Mouse (Mus musculus): ENCODE measurements at regions not wholly inside any gene's neighbourhood (a gene's known extent, or its start where the extent isn't known, plus 50 kb on each side); places are given as distances from the start of the nearest gene placed in this dataset.

DNA sequence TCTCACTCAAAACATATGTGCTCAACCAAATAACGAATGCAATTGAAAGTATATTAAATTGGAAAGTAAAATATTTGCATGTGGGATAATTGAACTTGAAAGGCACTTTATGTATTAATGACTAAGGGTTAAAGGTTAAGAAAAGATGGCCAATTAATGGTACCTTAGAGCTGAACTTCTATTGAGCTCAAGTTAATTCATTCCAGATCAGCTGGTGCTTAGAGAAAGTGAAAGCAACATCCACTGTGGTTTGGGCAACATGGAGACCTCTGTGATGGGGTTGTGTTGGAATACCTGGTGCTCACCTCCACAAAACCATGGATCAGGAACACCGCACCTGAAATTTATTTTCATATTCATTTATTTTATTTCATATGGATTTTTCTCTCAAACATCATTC is 612.5 kb upstream of the Intu start:
- DNase-seq (ENCODE audit: low read depth, low spot score) = no peak

DNA sequence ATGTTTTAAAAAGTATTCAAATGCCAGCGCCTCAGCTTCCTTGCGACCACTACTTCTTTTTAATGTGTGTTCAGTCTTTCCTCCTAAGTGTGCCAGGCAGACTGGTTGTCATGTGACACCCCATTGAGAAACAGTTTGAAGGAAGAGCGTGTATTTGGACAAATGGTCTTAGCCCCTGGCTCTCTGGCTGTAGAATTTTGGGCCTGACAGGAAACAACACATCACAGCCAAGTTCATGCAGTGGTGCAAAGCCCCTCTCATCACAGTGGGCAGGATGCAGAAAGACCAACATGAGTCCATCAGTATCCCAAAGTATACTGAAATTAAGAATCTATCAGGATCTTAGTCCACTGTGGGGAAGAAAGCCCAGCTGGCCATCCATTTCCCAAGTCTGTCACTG is 605.6 kb upstream of the Intu start:
- DNase-seq (ENCODE audit: low read depth, low spot score) = no peak

DNA sequence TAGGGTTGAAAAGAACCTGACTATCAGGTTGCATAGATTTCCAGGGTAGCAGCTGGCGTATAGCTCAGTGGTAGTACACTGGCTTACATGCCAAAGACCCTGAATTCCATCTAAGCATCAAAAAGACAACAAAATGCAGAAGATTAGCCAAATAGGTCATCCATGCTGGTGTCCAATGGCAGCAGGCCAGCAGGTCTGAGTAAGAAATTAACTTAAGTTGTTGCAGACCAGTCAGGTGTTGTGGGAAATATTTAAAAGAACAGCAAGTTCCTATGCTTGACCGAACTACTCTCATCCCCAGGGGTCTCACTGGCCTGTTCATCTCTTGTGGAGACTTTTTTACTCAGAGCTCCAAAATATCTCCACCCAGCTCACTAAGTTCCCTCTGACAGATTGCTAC is 602.7 kb upstream of the Intu start:
- no peak for DNase-seq (ENCODE audit: low read depth, low spot score)

DNA sequence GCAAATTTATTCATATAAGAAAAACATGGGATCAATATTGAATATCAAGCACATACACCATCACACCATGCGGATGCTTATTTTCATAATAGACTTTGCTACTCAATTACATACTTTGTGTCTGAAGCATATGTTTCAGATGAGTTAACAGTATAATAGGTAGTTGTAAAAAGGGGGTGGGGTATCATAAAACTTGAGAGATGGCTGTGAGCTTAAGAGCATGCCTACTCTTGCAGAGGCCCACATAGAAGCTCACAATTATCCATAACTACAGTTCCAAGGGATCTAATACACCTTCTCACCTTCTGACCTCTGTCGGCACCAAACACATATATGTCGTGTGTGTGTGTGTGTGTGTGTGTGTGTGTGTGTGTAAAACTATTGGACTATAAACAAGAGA is 597.7 kb upstream of the Intu start:
- DNase-seq (ENCODE audit: low read depth, low spot score) = no peak

DNA sequence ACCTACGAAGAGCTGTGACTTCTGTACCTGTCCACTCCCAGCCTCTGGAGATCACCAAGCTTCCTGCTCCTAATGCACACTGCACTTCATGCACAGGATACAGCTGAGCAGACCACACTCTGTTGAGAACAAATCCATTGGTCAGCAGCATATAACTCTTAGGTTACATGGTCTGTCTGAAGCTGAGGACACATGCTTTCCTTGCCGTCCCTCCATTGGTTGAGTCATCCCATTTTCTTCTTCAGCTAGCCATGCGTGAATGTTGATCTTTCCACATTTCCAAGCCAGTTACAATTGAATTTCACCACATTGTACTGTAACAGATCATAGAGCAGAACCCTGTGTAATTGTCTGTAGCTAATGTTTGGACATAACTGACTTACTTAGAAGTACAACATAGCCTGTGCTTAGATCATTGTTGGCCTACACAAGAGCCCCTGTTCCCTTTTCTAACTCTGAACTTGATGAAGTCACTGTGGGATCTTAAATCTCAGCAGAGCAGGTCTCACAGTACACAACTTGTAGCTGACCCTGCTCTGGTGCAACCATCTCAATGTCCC is 593.3 kb upstream of the Intu start:
- DNase-seq (ENCODE audit: low read depth, low spot score) = no peak

DNA sequence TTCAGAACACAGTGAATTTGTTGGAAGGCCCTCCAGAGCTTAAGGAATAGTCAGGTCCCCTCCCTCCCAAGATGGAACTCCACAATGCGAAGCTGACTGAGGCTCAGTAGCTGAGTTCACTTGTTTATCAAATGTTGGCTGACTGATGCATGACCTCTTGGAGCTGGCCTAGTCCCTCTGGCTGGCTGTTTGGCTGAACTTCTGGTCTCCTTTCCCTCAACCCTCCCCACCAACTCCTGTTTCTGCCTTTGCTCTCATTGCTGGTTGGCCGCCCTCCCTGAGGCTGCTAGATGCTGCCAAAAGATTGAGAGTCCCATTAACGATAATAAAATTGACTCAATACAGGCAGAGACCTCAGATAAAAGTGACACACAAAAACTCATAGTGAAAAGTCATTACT is 586.5 kb upstream of the Intu start:
- DNase-seq (ENCODE audit: low read depth, low spot score) = no peak

DNA sequence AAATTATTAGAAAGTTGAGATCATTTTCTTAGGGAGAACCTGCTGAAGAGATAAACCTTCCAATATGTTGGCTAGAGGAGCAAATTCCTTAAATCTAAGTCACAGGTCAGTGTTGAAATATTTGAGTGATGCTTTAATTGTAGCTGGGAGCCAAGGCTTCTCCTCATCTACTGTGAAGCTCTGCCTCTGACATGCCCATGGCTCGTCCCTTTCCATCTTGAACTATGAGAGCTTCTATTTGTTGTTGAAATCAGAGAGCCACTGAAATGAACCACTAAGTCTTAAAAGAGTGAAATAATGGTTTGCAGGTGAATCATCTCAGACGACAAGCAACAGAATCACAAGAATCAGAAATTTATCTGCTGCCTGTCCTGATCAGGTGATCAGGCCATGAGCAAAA is 579.0 kb upstream of the Intu start:
- DNase-seq (ENCODE audit: low read depth, low spot score) = peak; percentile 72

DNA sequence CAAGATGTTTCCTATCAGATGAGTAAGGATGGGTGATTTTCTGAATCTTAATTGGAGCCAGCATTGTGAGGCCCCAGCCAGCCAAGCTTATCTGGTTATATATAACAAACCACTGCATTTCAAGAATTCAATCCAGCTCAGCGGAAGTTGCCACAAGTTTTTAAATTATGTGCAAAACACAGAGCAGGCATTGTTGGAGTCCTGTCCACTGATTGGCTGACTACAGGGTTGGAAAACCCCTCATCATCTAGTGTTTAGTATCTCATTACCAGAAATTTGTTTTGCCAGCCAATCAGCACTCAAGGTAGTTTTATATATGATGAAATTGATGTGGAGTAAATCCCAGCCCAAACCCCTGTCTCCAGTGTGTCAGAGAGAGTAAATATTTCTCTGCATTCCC is 578.5 kb upstream of the Intu start:
- peak; percentile 67 for DNase-seq (ENCODE audit: low read depth, low spot score)

DNA sequence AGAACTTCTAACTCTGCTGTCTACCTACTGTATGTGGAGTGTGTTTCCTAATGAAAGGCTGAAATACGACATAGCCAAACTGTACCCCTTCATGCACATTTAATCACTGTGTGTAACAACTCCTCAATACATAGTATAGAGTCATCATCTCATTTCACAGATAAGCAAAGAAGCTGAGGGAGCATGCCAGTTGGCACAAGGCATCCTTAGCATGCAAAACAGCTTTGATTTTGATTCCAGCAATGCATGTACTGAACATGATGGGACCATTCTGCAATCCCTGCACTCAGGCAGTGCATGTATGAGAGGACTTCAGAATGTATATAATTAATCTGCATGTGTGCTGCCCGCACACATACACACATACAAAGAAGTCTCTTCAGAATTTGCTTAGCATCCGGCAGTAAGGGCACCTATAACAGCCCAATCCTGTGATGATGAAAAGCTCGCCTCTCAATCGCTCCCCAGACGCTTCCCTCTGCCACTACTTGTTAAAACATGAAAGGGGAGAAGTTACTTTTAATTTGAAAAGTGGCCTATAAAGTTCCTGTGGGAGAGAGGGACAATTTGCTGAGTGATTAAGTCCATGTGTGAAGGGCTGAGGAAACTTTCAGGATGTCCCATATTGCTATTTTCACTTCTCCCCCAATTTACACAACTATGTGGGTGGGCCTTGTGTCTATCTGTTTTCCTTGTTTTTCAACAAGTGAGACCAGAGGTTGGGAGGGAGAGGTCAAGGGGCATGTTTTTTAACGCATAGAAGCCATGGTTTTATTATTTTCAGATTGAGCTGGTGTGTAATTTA is 569.0 kb upstream of the Intu start:
- no peak for DNase-seq (ENCODE audit: low read depth, low spot score)

DNA sequence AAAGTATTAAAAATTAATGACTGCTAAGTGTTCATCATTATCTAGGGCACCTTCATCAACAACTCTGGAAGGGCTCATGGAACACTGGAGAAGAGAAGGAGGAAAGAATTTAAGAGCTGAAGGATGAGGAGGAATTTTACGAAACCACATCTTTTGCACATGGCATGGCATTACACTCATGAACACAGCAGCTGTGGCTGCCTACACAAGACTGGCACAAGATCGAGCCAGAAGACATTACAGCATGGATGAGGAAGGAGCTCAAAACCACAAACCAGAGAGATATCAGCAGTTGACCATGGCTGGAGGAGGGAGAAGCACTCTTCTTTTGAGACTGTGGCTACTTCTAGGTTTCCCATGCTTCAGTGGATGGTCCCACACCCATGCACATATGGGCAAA is 565.7 kb upstream of the Intu start:
- DNase-seq (ENCODE audit: low read depth, low spot score) = no peak

DNA sequence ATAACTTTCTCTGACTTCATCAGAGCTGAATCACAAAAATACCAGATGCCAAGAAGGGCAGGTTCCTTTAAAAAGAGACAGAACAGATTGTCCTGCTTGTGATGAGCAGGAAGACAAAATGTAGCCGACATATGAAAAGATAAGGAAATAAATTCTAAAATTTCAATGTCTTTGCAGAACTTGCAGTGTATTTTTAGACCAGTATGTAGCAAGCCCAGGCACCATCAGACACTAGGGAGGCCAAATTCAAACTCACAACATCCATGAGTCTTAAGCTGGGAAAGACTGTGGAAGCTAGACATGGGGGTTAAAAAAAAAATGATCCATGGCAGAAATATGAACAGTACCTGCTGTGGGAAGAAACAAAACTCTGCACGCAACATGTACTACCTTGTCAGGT is 564.7 kb upstream of the Intu start:
- DNase-seq (ENCODE audit: low read depth, low spot score) = no peak

DNA sequence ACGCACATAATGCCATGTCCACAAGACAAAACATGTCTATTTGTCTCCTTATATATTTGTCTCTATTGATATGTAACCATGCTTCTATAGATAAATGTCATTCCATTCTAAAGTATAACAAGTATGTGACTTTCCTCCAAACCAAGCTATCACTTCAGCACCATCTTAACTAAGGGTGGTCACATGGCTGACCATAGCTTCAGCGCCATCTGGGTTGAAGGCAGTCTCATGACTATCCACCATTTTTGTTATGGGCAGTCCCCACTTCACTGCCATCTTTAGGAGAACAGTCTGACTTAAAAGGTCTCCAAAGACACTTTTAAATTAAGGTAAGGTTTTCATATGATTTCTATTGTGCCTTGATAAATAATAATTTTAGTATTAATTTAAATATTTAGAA is 554.1 kb upstream of the Intu start:
- no peak for DNase-seq (ENCODE audit: low read depth, low spot score)

DNA sequence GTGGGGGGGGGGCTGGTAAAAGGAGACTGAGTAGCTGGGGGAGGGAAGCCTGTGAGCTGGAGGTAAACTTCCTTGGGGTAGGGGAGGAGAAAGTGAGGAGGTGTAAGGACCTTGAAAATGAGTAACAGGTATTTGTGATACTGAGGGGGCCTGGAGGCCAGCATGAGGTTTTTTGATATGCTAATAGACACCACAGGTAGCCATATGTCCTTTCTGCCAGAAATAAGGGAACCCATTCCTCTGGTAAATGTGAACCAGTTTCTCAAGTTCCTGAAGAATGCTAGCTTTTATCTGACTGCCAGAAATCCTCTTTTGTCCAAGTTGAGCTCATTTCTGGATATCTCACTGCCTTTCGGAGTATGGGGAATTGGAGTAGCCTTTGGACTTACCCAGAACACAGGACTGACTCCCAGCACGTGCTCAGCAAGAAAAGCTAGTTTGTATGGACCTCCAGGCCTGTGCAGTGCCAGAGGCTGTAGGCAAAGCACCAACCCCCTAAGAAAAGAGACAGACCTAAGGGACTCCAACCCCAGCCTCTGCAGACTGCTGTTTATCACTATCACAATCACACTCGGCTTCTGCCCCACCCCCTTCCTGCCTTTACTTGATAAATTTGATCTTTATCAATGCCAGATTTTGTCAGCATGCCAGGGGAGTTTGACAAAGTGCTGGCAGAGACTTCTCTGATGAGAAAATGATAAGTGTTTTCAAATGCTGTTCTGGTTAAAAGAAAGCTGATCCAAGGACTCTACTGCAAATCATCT is 552.0 kb upstream of the Intu start:
- DNase-seq (ENCODE audit: low read depth, low spot score) = no peak

DNA sequence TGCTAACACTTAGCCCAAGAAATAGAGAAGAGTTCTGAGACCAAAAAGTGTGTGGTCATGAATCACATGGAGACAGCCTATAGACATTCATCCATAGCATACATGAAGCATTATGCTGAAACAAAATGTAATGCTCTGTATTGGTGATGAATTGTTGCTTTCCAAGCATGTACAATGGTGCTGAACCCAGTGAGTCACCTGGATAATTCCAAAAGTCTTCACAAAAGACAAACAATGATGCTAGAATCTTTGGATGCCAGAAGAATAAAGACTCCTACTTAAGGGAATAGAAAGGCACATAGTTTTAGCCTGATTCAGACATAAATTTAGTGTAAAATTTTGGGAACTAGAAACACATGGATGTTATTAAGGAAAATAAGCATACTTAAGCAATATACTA is 548.4 kb upstream of the Intu start:
- DNase-seq (ENCODE audit: low read depth, low spot score) = peak; percentile 65

DNA sequence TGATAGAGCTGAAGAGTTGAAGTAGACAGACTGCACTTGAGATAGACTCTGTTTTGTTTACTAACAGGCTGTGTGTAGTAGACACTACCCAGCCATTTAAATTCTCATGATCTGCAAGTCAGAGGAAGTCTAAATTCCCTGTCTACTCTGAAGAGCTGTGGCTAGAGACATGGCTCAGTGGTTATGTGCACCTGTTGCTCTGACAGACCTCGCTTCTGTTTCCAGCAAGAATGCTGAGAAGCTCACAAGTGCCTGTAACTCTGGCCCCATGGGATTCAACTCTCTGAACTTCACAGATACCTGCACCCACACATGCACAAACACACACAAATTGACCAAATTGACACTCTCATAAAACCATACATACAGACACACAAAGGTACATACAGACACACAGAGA is 543.4 kb upstream of the Intu start:
- no peak for DNase-seq (ENCODE audit: low read depth, low spot score)

DNA sequence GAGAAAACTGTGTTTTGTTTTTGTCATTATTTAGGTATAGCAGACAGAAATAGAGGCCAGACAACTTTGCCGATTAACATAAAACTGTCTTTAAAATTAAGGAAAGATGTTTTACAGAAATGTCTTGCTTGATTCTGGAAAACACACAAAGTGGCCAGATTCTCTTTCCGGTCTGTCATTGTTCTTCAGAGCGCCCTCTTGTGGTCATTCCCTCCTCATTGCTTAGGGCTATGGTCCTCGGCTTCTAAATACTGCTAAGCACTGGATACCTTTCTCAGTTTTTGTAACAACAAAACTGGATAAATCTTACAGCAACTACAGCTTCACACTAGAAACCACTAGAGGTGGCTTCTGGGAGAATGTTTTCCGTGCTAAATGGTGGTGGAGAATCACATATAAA is 532.5 kb upstream of the Intu start:
- DNase-seq (ENCODE audit: low read depth, low spot score) = peak; percentile 60

DNA sequence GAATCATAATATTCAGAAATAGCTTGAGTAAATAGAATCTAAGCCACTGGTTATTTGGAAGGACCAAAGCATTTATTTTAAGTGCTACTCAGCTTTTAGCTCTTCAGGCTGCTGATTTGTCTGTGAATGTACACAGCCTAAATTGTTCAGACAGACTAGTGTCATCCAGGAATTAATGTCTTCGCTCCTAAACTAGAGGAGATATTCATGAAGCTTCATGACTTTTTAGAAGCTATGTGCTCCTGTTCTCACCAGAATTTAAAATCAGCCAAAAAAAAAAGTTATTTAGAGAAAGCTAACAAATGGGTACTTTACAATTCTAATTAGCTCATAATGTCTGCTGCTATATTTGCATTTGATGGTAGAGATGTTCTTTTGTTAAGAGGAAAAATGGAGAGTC is 531.2 kb upstream of the Intu start:
- DNase-seq (ENCODE audit: low read depth, low spot score) = no peak

DNA sequence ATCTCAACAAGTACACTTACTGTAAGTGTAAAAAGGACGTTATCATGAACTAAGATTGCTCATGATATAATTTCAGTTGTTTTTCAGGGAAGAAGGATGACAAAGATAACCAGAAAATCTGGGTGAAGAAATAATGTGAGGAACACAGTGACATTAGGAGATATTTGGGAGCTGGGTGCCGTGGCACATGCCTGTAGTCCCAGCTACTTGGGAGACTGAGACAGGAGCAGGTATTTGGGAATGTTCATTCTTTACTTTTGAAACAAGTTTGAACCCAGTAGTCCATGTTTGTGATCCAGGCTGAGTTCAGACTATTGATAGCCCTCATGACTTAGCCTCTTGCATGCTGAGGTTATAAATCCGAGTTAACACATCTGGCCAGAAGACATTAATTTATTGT is 528.2 kb upstream of the Intu start:
- DNase-seq (ENCODE audit: low read depth, low spot score) = no peak

DNA sequence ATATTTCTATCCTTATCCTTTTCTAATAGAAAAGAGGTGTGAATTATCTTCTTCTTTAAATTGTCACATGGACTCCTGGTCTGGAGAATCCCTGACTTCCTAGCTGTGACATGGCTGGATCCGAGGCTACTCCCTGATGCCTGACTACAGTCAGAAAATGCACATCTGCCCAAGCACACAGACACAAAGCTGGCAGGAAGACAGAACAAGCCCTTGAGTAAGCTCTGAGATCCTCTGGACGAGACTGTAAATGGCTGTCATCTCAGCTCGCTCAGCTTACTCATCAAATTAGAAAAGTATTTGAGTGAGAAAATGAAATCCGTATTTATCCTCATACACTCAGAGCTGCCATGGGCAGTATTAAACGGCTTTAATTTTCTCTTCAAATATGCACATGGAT is 521.0 kb upstream of the Intu start:
- DNase-seq (ENCODE audit: low read depth, low spot score) = peak; percentile 54

DNA sequence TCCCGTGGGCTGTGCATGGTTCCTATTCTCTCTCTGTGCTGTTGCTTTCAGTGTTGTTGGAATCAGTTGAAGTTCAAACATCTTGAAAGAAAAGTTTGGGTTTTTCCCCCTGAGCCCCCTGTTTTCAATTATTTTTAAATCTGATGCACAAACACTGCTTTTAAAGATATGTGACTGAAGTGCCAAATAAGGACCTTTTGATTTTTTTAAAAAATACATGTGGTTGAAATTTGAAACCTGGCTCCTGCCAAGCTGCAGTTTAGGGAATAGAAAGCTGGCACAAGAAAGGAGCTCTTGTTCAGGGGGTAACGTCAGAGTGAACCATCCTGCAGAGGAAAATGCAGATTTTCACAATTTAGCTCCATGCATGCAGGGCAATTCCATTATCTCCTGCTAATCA is 509.4 kb upstream of the Intu start:
- DNase-seq (ENCODE audit: low read depth, low spot score) = peak; percentile 81

DNA sequence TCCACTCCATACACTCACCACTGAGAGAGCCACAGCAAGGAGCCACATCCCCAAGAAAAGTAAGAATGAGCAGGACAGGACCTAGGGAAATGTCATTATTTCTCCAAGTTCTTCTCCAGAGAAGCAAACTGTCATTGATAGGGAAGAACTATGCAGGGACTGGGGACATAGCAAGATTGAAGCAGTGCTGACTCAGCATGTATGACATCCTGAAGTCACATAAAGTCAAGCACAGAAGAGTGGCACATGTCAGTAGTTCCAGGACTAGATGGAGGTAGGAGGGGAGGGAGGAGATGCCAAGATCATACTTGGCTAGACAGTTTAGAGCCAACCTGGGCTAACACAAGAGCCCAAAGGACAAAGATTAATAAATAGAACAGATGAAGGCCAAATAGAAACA is 503.4 kb upstream of the Intu start:
- no peak for DNase-seq (ENCODE audit: low read depth, low spot score)

DNA sequence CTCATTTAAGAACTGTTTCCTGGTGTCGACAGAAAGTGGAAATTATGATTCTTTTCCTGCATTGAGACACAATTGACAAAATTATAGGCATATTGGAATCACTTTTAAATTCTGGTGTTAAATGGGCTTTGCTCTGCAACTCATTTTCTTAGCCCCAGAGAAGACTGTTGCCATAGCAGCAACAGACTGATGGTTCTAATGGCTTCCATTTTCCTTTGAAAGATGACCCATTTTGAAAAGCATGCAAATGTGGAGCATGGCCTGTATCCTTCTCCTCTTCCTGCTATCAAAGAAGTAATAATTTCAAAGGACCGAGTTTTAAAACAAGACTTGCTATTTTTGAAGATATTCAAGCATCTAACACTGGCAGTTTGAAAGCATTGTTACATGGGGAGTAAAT is 494.9 kb upstream of the Intu start:
- no peak for DNase-seq (ENCODE audit: low read depth, low spot score)

DNA sequence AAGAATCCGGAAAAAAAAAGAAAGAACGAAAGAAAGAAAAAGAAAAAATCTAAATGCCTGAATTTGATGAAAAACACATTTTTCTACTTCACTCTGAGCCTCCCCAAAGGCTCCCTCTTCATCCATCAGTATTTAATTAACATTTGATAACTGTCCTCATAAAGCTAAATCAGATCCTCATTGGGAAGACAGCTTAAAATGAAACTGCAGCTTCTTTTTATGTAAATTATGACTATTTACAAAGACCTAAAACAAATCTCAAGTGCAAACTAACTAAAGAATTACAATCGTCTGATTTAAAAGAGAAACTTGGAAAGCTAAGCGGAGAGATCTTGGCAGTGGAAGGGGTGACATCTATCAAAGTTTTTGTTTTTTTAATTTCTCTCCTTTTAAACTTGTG is 481.4 kb upstream of the Intu start:
- no peak for DNase-seq (ENCODE audit: low read depth, low spot score)
